Mouse (Mus musculus): ENCODE measurements at regions not wholly inside any gene's neighbourhood (a gene's known extent, or its start where the extent isn't known, plus 50 kb on each side); places are given as distances from the start of the nearest gene placed in this dataset.
A peak's percentile ranks its signal among the peaks of the same experiment; 100 is the strongest.

- no peak for DNase-seq (ENCODE audit: low spot score in 2 of 2)
Measured at GRCm38 (mm10) chr8:92000368-92000767, 198.5 kb upstream of the Irx3 start.

DNA sequence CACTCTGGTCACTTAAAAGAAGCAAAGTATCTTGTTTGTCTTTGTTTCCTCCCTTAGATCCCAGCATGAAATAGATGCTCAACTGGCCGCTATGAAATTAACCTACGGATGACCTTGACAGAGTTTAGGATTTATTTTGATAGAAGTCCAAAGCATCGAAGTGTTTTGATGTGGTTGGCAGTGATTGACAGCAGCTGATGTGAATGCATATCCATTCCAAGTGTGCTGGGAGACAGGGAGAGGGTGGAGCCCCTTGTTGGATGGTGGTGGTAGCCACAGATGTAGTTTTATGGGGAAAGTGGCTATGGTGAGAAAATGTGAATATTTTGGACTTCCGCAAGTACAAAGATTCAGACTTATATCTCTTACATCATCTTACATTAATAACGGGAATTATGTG is 197.8 kb upstream of the Irx3 start:
- no peak for DNase-seq (ENCODE audit: low spot score in 2 of 2)

DNA sequence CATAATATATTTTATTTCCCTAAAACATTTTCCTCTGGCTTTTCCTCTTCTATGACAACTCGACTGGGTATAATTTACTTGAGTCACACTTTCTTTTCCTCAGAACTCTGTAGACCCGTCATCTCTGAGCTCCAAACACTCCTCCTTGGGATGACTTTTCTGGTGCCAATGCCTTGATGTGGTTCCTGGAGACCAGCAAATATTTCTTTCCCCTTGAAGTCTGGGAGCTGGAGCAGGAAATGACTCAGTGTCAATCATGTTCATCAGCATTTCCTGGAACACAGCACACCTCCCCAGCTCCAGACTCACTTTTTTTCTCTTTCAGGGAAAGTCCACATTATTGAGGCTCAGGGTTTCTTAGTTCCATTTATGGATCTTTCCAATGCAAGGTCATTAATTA is 197.3 kb upstream of the Irx3 start:
- DNase-seq (ENCODE audit: low spot score in 2 of 2) = no peak

GRCm38 (mm10) chr8:91997892-91998189 is 196.0 kb upstream of the Irx3 start:
- DNase-seq (ENCODE audit: low spot score in 2 of 2) = no peak

DNA sequence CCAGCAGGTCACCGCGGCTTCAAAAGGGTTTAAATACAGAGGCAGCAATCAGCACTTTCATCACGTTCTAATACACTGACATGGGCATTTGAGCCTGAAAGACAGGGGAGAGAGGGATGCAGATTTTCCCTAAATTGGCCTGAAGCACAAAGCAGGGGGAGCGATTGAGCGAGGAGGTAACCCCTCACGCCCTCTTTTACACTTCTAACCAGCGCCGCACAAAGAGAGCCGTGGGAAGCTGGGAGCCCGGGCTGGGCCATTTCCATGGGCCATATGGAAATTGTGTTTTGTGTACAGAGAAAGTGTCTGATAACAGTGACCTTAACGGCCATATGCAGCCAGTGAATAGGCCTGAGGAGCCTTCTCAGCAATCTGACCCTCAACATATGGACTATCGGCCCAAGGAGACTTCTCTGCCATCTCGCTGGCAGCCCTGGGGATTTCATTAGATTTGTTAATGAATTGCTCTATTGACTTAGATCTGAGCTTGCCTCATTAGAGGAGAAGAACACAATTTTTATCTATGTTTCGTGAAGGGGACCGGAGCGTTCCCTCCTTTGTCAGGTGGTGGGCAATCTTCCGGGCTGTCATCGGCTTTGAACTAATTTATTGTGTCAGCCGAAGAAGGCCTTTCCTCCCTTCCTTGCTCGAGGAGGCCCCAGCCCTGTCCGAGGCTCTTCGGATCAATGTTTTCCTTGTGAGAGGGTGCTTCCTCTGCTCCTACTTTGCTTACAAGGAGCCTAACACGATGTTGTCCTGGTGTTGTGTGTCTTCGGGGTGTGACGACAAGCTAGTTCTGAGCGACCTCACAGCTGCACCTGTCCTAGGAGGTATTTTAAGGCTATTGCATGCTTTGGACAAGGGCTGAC is 195.4 kb upstream of the Irx3 start:
- DNase-seq (ENCODE audit: low spot score in 2 of 2) = no peak

DNA sequence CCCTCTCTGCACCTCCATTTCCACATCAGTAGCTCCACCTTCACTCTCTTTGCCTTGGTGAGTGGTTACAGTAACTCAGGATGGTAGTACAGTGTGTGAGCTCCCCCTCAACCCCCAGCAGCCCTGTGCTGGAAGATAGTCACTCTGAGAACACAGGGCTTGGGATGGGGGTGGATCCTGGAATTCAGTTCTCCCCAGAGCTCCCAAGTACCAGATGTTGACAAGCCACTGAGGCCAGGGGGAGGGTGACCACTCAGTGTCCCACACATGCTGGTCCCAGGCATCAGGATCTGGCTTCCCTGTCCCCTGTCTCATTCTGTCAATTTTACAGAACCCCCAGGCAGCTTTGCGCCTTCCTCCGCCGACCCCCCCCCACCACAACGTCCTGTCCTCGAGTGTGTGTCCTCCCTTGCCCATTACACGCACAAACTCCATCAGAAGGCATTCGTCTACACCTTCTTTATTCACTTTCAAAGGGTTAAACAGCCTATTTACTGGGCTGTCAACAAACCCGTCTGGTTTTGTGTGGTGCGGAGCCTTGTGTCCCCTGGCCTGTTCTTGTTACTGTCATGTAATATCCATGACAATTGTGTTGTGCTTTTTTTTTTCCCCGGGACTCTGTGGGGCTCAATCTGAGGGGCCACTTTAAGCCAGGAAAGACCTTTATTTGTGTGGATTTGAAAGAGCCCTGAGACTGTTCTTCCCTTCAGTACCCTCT is 194.6 kb upstream of the Irx3 start:
- no peak for DNase-seq (ENCODE audit: low spot score in 2 of 2)

- no peak for DNase-seq (ENCODE audit: low spot score in 2 of 2)
Measured at GRCm38 (mm10) chr8:91995407-91996144, 193.7 kb upstream of the Irx3 start.

GRCm38 (mm10) chr8:91991542-91992452 is 189.9 kb upstream of the Irx3 start:
- no peak for DNase-seq (ENCODE audit: low spot score in 2 of 2)

GRCm38 (mm10) chr8:91990952-91991351 is 189.1 kb upstream of the Irx3 start:
- no peak for DNase-seq (ENCODE audit: low spot score in 2 of 2)

DNA sequence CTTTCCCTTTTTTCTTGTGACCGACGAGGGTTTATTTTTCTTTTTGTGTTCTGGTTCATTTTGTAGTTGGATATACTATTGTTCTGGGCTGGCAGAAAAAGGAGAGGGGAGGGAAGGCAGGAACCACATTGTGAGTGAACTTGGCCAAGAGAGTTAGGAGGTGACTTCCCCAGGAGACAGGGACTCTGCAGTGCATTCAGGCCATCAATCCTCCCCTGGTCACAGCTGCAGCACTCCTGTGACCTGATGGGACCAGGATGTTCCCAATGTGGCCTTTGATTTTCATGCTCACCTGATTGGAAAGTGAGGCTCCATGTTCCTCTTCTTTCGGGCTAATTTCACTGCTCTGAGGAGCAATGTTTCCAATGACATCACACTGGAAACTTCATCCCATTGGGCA is 188.2 kb upstream of the Irx3 start:
- DNase-seq (ENCODE audit: low spot score in 2 of 2) = no peak

GRCm38 (mm10) chr8:91988866-91989633 is 187.2 kb upstream of the Irx3 start:
- no peak for DNase-seq (ENCODE audit: low spot score in 2 of 2)

- no peak for DNase-seq (ENCODE audit: low spot score in 2 of 2)
Measured at GRCm38 (mm10) chr8:91987854-91988253, 186.0 kb upstream of the Irx3 start.

GRCm38 (mm10) chr8:91983171-91983570 is 181.3 kb upstream of the Irx3 start:
- DNase-seq (ENCODE audit: low spot score in 2 of 2) = no peak

DNA sequence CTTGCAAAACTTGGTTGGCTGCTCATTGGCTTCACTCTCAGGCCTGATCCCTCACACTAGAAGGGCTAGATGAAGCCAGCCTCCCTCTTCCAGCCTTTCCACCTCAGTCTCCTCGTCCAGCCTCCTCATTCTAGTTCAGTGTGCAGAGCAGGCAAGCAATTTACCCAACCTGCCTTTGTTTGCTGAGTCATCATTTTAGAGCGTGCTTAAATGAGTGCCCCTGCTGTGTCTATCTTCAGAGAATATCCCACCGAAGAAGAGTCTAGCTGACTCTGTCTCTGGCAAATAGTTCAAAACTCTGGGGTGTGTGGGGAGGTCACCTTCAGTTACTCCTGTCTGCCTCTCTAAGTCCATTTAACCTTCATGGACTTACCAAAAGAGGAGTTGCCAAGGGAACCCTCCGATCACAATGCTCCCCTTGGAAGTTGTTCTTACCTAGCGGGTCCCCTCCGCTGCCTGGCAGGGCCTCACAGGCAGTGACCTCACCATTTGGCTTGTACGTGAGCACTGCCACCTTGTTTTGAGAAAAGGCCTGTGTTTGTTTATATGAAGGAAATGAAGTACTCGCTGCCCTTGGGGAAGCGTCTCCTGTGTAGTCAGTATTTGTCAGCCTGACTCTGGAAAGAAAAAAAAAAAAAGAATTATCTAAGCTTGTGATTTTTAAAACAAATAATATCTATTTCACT is 175.2 kb upstream of the Irx3 start:
- no peak for DNase-seq (ENCODE audit: low spot score in 2 of 2)

GRCm38 (mm10) chr8:91975460-91975859 is 173.6 kb upstream of the Irx3 start:
- DNase-seq (ENCODE audit: low spot score in 2 of 2) = no peak

DNA sequence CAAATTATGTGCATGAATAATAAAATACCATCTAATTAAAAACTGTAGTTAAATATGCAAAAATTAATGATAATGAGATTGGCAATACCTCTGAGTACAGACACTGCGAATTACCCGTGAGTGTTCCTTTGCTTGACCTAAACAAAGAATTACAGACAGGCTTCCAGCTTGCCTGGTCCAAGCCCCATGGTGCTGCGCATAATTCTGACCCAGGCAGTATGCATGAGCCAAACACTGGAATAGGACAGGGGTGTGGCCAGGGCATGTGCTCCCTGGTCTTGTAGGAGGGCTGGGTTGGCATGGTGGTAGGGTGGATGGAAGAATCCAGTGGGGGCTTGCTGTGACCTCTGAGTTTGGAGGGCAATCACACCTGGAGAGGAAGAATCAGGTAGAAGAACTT is 172.8 kb upstream of the Irx3 start:
- no peak for DNase-seq (ENCODE audit: low spot score in 2 of 2)

- no peak for DNase-seq (ENCODE audit: low spot score in 2 of 2)
Measured at GRCm38 (mm10) chr8:91973951-91974439, 172.1 kb upstream of the Irx3 start.

- no peak for DNase-seq (ENCODE audit: low spot score in 2 of 2)
Measured at GRCm38 (mm10) chr8:91967407-91967806, 165.5 kb upstream of the Irx3 start.

GRCm38 (mm10) chr8:91966891-91967370 is 165.1 kb upstream of the Irx3 start:
- DNase-seq (ENCODE audit: low spot score in 2 of 2) = peak in 1 of 2 experiments; percentile 22

- no peak for DNase-seq (ENCODE audit: low spot score in 2 of 2)
Measured at GRCm38 (mm10) chr8:91961696-91962095, 159.8 kb upstream of the Irx3 start.
